Mouse (Mus musculus) left cerebral cortex, postnatal 25 days (tissue): ENCODE results near the gene Hmx3. TPM values are rescaled to one million over a fixed set of nuclear protein-coding genes. Genes with fewer than 3 reads are reported as not detected.

ENCODE experiments used
- DNase-seq, 2 experiments: peaks; one replicate each; pipeline ENCODE4 v3.0.0; 2022; ENCODE audit warnings: low spot score in 2 of 2, mixed read lengths in 1 of 2
- intact Hi-C: fragments of 180-260 bp; cut with DNase I; formaldehyde crosslinking; loops from one replicate; pipeline ENCODE4 v1.15.1; 2025
- total RNA-seq, 2 experiments: library from RNA; stranded (reverse); gene quantifications; 2 replicates each; pipeline ENCODE4 v1.2.3; 2021

Hmx3 gene
- total RNA-seq: not detected

DNA sequence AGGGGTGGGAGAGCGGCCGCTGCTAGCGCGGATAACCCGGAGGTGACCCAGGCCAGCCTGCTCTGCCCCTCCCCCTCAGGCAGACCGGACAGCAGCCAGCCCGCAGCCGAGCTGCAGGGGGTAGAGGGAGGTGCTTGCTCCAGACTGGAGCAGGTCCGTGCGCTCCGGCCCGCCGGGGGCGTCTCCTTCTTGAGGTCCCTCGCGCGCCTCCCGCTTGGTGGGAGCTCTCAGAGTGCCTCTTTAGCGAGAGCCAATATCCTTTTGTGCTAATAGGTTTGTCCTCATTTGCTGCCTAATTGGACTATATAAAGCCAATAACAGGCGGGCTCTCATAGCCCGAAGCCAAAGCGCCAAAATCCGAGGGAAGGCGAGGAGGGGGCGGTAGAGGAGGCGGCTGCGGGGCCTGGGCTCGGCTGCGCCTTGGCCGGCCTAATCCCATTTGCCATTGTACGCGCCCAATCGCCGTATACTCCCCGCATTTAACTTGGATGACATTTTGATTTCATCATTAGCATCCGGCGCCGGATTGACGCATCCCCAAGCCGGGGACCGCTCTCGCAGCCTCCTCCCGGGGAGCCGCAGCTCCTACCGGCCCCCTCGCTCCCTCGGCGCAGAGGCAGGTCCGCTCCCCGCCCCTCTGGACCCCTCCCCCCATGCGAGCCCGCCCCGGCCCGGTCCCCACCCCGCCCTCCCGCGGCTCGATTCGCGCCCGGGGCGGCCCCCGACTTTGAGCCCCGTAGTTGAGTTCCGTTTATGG, at the start of gene Hmx3:
Gene Hmx3, plus strand, starts transcription at position 753 of the 757 bp plus-strand sequence.
- intact Hi-C loops: no loop called here
- no peak for DNase-seq

DNA sequence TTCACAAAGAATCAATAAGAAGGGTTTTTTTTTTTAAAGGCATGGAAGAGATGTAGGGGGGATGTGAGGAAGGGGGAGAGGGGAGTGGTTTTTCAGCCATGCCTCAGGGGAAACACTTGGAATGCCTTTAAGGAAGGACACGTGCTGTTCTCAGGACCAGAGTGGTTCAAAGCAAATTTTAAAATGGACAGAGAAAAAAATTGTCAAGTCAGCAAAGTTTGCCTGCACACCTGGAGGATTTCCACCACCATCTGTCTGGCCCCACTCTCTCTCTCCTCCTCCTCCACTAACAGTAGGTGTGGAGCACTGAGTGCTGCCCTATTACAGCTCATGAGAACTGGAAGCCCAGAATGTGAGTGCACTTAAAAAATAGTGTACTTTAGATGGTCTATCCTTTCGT, 38.9 kb upstream of the Hmx3 start:
- intact Hi-C loops: no loop called here
- DNase-seq: no peak

DNA sequence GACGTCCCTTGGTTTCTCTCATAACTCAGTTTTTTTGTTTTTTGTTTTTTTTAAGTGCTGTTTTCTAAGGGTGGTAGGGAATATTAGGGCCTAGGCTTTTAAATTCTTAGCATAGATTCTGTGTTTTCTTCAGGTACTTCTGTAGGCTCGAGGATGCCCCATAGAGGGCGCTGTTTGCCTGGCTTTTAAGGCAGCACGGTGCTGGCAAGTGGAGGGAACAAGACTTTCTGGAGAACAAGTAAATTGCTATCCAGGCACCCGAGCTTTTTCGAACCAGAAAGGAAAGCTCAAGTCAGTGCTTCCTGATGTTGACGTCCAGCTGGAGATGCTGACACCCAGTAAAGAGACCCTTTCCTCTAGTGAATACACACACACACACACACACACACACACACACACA, 2.7 kb upstream of the Hmx3 start:
- intact Hi-C loops: loop anchor here (1.0 to 2.0 kb wide), 2 partner anchors 107 to 342 kb away; no protein-coding TSS in a partner anchor
- DNase-seq: peak; percentile 79 to 84

DNA sequence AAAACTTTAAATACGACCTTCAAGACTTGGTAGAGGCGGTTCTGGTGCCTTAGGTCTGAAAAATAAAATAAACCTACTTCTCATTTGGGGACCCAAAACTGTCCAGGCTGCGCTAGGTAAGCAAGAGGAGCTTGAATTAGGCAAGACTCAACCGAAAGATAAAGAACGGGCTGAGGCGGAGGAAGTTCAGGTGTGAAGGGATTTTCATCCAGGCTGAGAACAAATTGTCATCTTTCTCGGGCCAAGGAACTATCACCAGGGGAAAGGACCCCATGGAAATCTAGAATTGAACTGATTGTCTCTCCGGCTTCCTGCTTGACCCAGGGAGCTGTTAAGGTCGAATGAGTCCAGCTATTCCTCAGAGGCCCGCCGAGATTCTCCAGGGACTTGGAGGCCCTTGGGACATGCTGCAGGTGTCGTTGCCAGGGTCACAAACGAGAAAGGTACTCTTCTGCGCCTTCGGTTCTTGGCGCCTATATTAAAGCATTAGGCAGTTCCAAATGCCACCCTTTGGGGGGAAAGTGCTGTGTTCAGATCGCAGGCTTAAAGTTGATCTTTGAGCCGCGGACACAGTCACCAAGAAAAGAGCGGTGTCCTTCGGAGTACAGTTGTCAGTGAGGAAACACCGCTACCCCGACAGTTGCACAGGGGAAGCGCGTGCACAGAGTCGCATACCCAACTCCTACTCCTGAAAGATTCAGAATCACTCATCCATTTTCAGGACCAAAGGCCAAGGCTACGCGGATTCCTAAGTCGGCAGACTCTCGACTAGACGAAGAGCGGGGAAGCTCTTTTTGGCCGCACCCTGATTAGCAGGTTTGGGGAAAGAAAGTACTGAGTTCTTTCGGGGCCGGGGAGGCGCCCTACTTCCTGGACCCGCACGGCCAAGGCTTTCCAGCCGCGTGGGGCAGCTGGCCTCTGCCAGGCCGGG, 1.2 kb upstream of the Hmx3 start:
- DNase-seq: no peak
- intact Hi-C loops: loop anchor here (2.0 kb wide), 1 partner anchor 109 kb away; no protein-coding TSS in a partner anchor

DNA sequence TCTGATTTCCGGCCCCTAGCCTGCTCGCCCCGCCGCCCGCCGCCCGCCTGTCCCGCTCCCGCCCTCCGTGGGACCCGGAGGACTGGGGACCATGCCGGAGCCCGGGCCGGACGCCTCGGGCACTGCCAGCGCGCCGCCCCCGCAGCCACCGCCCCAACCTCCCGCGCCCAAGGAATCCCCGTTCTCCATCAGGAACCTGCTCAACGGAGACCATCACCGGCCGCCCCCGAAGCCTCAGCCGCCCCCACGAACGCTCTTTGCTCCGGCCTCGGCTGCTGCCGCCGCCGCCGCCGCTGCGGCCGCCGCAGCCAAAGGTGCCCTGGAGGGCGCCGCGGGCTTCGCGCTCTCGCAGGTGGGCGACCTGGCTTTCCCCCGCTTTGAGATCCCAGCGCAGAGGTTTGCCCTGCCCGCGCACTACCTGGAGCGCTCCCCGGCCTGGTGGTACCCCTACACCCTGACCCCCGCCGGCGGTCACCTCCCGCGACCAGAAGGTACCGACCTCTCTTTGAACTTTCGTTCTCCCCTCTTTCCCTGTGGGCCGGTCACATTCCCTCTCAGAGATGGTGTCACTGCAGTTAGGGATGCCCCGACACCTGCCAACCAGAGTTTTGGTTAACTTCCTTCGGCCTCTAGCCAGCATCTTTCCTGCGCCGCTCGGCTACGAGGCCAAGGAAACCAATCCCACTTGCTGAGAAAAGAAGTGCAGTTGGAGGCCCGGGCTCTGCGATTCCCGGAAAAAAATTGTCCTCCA, 380 bp downstream of the Hmx3 start:
- intact Hi-C loops: no loop called here
- no peak for DNase-seq

DNA sequence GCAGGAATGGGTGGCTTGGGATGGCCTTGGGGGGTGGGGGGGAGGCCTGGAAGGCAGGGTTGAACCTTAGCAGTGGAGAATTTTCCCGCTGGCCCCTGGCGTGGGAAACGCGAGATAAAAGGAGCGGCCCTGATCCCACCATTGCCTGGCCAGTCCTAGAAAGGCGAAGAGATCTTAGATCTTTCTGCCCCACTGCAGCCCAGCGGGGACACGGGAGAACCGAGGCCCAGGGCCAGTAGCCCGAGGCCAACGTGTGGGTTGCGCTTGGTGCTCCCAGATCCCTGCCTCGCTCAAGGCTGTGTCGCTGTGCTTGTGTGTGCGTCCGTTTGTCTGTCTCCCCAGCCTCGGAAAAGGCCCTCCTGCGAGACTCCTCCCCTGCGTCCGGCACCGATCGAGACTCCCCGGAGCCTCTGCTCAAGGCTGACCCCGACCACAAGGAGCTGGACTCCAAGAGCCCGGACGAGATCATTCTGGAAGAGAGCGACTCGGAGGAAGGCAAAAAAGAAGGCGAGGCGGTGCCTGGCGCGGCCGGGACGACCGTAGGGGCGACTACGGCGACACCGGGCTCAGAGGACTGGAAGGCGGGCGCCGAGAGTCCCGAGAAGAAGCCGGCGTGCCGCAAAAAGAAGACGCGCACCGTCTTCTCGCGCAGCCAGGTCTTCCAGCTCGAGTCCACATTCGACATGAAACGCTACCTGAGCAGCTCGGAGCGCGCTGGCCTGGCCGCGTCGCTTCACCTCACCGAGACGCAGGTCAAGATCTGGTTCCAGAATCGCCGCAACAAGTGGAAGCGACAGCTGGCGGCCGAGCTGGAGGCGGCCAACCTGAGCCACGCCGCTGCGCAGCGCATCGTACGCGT, 1.2 kb downstream of the Hmx3 start:
- intact Hi-C loops: no loop called here
- no peak for DNase-seq

DNA sequence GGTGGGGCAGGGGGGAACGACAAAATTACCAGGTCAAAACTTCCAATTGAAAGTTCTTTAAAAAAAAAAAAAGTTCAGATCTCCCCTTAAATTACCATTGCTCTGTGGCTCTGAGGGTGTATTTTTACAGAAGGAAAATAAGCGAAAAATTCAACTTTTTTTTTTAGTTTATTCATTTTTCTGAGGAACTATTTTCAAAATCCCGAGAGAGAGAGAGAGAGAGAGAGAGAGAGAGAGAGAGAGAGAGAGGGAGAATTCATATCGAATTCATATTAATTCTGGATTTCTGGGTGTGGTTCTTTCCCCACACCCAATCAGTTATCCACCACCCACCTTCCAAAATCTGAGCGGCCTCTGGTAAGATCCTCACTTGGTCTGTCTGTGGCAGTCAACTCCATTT, 2.2 kb downstream of the Hmx3 start:
- no peak for DNase-seq
- intact Hi-C loops: no loop called here

DNA sequence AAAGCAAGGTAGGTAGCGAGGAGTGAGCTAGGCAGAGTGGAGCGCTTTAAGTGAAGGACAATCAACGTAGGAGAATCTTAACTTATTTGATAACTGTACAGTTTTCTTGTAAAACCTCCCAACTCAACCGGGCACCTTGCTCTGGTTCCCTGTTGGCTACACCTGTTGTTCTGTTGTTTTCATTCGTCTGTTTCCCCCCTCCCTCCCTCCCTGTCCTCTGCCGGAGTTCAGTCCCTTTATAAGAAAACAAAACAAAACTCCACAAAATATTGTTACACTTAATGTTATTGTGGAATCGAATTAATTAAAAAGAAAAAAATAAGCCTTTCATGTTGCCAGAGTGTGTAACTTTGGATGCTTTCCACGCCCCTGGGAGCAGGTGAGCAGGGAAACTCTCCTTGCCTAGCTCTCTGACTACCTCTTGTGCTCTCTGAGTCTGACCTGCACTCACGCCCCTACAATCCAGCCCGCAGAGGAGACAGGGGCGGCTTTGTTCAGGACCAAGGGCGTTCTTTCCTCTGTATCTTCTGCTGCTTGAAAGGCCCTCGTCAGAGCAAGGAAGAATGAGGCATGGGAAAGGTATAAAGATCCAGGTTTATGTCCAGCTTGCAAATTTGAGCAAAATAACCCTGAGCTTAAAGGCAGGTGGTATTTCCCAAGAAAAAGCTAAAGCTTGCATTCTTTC, 3.2 kb downstream of the Hmx3 start:
- intact Hi-C loops: no loop called here

DNA sequence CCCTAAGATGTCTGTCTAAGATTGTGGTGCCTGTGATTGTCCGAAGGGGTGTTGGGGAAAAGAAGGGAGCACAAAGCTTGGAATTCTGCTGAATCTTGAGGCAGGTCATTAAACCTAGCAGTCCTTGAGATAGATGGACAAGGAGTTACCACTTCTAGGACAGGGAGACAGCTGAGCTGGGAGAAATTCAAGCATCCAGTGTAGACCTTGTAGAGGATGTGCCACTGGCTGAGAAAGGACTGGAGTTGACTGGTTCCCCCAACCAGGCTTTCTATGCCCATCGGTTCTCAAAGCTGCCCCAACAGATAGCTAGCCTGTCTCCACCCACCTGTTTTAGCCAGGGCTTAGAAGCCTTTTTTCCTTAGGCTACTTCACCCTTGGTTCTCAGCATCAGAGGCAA, 3.8 kb downstream of the Hmx3 start:
- no peak for DNase-seq
- intact Hi-C loops: no loop called here

More for the DNA sequence above, 3.2 kb downstream of the Hmx3 start:
- no peak for DNase-seq

DNA sequence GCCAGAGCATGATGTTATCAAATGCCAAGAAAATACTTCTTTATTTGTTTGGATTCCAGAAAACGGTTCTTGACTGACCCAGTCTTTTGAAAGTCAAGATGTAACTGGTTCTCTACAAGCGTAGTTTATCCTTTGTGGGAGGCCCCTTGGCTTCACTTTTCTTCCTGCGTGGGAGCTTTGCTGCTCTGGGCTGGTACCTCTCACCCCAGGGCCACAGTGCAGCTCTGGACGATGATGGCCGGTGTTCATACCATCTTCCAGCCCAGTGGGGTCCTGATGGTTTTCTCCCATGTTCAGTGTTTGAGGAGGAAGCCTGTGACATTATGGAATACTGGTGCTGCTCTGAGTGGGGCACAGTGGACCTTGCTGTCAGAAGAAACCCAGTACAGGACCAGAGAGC, 4.8 kb downstream of the Hmx3 start:
- intact Hi-C loops: no loop called here

DNA sequence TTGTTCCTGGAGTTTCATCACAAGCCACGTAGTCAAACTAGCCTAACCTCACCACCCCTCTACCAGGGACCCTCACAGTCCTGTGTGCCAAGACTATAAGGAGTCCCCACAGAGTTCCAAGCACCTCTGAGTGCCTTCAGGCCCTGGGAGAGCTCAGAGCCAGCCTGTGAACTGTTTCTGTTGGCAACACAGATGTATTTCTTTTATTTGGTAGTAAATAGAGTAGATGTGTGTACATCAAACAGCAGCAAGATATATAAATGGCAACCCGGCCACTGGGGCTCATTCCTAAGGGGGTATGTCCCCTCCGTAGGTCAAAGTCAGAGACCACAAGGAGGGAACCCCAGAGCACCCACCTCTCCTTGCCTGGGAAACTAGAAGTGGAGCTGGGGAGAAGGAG, 5.8 kb downstream of the Hmx3 start, which contains the start of gene Hmx2:
Gene Hmx2, plus strand, starts transcription at position 301 of the 400 bp plus-strand sequence.
- DNase-seq: no peak
- intact Hi-C loops: no loop called here

More for the DNA sequence above, 4.8 kb downstream of the Hmx3 start:
- DNase-seq: no peak

DNA sequence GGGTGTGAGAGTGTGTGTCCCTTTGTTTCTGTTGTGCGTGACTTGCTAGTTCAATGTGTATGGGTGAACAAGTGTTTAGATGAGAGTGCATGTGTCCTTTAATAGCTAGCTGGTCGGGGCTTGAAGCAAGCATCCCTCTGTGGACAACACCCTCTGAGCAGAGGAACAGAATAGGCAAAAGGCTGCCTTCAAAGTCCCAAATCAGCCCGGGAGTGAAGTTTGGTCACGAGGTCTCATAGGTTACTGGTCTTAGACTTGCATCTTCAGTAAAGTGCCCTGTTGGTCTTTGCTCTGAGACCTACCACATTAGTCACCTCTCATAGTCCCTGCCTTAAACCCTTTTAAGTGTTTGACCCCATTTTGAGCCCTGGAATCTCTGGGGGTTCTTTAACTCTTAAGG, 8.8 kb downstream of the Hmx3 start:
- intact Hi-C loops: no loop called here
- no peak for DNase-seq

DNA sequence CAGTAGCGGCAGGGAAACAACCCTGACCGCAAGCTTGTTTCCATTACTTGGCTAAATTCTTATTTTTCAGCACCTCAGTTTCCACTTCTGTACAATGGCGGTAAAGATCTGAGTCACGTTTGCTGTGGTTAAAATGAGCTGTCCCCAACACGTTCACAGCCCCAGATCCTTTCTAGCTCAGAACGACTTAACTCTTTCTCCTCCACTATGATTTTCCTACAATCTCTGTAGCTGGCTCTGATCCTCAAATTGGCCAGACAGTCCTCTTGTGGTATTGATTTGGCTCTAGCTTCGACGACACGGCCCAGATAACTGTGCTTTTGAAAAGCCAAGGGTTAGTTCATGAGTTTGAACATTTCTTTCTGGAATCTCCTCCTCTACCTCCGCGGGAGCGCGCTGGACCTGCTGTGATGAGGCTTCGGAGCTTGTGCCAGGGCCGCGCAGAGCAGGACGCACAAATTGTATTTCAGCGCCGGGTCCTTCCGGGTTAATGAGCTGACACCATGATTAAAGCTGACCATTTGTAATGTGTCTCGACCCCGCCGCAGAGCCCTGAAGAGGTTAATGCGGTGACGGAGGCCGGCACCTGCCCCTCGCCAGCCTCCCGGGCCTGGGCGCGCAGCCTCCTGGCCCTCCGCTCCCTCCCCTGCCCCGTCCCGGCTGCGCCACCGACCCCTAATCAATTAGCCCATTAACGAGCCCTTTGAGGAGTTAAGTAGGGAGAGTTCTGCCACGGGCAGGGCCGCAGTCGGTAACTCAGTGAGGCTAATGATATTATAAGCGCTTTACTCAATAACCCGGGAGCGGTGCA, 9.5 kb downstream of the Hmx3 start:
- no peak for DNase-seq
- intact Hi-C loops: no loop called here

DNA sequence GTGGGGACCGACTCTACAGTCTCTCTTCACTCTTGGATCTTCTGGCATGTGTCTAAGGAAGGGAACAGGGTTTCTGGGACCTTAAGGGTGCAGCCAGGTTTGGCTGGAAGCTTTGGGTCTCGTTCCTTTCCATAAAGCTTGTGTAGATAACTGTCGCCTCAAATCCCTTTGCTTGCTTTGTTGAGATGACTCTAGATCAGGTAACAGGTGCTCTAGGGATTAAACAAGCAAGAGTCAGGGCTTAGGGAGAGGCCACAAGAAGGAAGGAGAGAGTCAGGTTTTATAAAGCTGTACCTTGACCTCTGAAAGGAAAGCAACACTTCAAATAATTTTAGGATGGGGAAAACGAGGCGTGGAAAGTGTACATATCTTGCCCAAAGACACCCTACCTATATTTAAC, 10.1 kb downstream of the Hmx3 start:
- no peak for DNase-seq
- intact Hi-C loops: no loop called here

DNA sequence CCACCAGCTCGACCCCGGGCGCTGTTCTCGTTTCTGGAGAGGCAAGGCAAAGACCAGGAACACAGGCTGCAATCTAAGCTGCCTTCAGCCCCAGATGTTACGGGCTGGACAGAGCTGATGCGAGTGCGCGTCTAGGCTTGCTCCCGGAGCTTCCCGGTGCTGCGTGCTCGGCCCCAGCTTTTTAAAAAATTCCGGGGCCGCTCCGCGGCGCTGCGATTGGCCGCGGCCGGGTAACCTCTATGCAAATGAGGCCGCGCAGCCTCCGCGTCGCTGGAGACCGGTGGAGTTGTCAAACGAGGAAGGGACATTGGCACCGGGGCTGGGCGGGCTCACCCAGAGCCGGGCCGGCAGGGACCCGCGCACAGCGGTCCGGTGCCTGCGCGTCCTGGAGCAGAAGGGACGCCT, 11.1 kb downstream of the Hmx3 start:
- intact Hi-C loops: no loop called here
- DNase-seq: no peak

DNA sequence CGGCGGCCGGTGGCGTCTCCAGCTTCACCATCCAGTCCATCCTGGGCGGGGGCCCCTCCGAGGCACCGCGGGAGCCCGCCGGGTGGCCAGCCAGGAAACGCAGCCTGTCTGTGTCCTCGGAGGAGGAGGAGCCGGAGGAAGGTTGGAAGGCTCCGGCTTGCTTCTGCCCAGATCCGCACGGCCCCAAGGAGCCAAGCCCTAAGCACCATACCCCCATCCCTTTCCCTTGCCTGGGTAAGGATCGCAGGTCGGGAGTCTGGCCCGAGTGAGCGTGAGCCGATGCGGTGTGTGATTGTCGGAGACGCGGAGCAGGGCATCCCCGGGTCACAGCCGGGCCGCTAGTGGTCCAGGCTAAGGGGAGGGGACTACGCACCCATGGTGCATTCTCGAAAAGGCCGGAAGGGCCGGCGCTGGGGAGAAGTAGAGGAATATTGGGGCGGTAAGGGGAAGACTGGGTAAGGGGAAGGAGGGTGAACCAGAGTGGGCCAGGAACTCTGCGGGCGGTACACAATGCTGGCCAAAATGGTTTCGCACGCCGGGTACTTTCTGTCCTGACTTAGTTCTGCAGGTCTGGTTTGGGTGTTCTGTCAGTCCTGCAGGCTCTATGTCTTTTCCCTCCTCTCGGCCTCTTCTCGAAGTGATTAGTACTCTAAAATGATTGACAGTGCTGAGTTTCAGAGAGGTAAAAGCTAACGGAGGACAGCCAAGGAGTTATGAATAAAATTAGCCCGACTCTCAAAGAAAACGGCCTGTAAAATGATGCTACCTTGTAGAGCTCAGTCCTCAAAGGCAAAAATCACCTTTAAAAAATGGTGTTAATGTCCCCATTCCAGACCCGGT, 11.9 kb downstream of the Hmx3 start:
- no peak for DNase-seq
- intact Hi-C loops: no loop called here
